Mouse (Mus musculus) frontal cortex, adult 2 months (tissue): ENCODE measurements at regions not wholly inside any gene's neighbourhood (a gene's known extent, or its start where the extent isn't known, plus 50 kb on each side); places are given as distances from the start of the nearest gene placed in this dataset.

ENCODE experiments used
- DNase-seq, 2 experiments: peaks; one replicate each; pipeline ENCODE4 v3.0.0; 2022; ENCODE audit warnings: low spot score in 1 of 2; ENCODE audit errors: extremely low spot score in 1 of 2

DNA sequence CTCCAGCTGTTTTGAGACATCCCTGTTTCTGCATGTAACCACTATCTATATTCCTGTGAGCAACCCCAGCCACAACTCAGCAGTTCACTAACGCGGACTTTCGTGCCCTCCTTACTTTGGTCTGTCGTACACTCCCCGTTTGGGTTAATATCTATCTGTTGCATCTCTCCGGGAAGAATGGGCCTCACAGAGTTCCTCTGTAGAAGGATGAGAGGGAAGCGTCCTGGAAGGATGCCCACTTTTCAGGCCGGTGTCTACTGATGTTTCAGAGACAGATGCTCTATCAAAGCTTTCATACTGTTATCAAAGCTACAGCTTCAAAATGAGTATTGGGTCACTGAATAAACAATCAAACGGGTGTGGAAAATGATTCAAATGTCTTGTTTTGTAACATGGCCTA lies 487.4 kb downstream of the Trim52 start:
- no peak for DNase-seq

DNA sequence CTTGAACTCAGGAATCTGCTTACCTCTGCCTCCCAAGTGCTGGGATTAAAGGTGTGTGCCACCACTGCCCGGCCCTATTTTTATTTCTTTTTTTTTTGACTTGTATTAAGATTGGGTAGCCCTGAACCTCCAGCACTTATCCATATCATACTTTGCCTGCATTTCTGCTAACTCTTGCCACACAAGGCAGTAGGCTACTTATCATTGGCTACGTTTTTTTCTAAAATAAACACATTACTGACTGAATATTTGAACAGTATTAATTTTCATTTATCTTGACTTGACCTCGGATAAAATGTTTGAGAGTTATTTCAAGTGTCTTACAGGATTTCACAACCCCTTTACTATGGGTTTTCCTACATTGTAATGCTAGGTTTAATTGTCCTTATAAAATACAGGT lies 488.0 kb downstream of the Trim52 start:
- DNase-seq, result no peak

DNA sequence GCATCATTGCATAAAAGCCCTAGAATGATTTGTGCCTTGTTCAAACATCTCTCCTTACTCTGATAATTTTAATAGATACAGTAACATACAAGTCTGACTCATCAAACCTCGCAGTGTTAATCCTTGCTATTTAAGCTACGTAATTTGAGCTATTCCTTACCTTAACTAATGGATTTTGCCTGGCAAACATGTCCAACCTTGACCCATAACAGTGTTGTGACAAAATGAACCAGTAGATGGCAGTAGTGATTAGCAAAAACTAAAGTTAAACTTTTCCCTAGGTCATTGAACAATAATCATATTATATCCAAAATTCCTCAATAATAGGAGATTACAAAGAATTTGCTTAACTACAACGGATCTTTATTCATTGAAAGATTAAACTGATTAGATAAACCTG lies 501.0 kb downstream of the Trim52 start:
- DNase-seq, result peak in 1 of 2 experiments; percentile 81

DNA sequence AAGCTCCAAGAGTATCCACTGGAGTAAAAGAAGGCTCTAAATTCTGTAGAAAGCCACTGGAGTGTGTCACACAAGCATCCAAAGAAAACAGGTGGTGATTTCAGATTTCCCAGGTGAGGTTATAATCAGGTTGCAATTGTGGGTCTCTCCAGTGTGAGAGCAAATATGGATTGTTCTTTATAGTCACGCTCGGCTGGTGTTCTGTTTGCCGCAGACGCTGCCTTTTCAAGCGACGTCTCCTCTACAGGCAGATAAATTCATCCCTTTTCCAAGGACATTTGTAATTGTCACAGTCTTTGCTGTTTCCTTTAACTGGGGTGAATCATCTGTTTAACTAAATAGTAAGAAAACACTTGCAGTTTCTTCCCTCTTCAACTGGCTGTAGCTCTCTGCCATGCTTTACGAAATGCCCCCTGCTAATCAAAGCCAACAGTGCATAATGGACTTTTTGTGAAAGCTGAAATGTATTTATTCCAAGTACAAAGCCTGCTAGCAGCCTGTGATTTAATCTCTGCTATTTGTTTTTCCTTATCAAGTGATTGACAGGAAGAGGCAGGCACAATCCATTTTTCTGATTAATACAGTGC lies 502.4 kb downstream of the Trim52 start:
- no peak for DNase-seq
